Comparison of ENCODE assay signal across 8 mouse cellular contexts in genomic region chr5:135713441-135714218, GRCm38 (mm10). TPM values are rescaled to one million over a fixed set of nuclear protein-coding genes. Genes with fewer than 3 reads are reported as not detected.
A peak's percentile ranks its signal among the peaks of the same experiment; 100 is the strongest.
DNase-seq lines count a peak whose midpoint lies in the region; ATAC-seq and TF ChIP-seq lines count a peak whose summit lies in the region.

No protein-coding gene starts in this region.

- peak overlapping the region; percentile 63; the same call in 1 of the 2 replicates for H3K4me3 ChIP-seq in G1E (ENCODE audit: low read depth, low read length)
- no peak overlapping the region for H3K4me3 ChIP-seq in layer of hippocampus, adult 2 months
- no peak overlapping the region for H3K4me3 ChIP-seq in midbrain, embryonic 15.5 days

- H3K9me3 ChIP-seq in G1E (replicated peaks), result no peaks in the 10 kb centered on the region
- no peaks in the 10 kb centered on the region for H3K9me3 ChIP-seq in midbrain, embryonic 15.5 days

- no peaks in the 10 kb centered on the region for H3K27me3 ChIP-seq in G1E (ENCODE audit: insufficient read depth, low read length)
- H3K27me3 ChIP-seq in splenic B cell, adult 2 months (ENCODE audit: control insufficient read depth, insufficient read depth, low read length, poor library complexity, severe bottlenecking), result no peaks in the 10 kb centered on the region
- no peaks in the 10 kb centered on the region for H3K27me3 ChIP-seq in midbrain, embryonic 15.5 days (replicated peaks)

- H3K4me1 ChIP-seq in G1E (ENCODE audit: insufficient read depth, low read depth, low read length), result peaks cover 58% of the 10 kb centered on the region
- H3K4me1 ChIP-seq in midbrain, embryonic 15.5 days, result 0 out of 2 replicates have a peak, but pooled peaks cover 2% of the 10 kb centered on the region

- no peak overlapping the region for H3K9ac ChIP-seq in midbrain, embryonic 15.5 days

- no peak for TF ChIP-seq CTCF in G1E (IDR thresholded peaks at IDR 0.05; ENCODE audit: low read depth, low read length)
- no peak for TF ChIP-seq CTCF in layer of hippocampus, adult 2 months (conservative IDR thresholded peaks at IDR 0.05)

- peak; percentile 96 for ATAC-seq in G1E (ENCODE audit: extremely low read depth, insufficient number of reproducible peaks, low FRiP score, poor library complexity, severe bottlenecking)
- peak; percentile 59 for ATAC-seq in erythroblast, adult 5-6 weeks (replicated peaks; ENCODE audit: low FRiP score, poor library complexity, severe bottlenecking)
- ATAC-seq in hematopoietic stem cell, adult 5-6 weeks (replicated peaks in 1 of 2; ENCODE audit: insufficient read depth in 1 of 2, low FRiP score in 2 of 2, low TSS enrichment in 1 of 2, low read depth in 1 of 2, poor library complexity in 2 of 2, severe bottlenecking in 2 of 2), result peak; percentile 94 to 96
- ATAC-seq in midbrain, embryonic 15.5 days (replicated peaks), result no peak

- 81% methylated on average over 16 of the region's 16 CpGs for WGBS in midbrain, embryonic 15.5 days

- no peak overlapping the region for H3K4me2 ChIP-seq in midbrain, embryonic 15.5 days

- DNase-seq in G1E (ENCODE audit: low spot score), result peak; percentile 96
- DNase-seq in adrenal gland, adult 2 months, result peak; percentile 90
- peak in 1 of 2 experiments; percentile 50 for DNase-seq in layer of hippocampus, adult 2 months (ENCODE audit: low spot score in 2 of 2)
- DNase-seq in lung, postnatal 14 days, result peak; percentile 79
- DNase-seq in splenic B cell, adult 2 months (ENCODE audit: low read depth, low spot score), result peak; percentile 65

- H3K36me3 ChIP-seq in G1E (replicated peaks), result peaks cover 77% of the 10 kb centered on the region
- H3K36me3 ChIP-seq in splenic B cell, adult 2 months (ENCODE audit: control insufficient read depth, insufficient read depth, low read length, poor library complexity, severe bottlenecking), result no peaks in the 10 kb centered on the region; the same call in none of the 2 replicates
- peaks cover 5% of the 10 kb centered on the region; the same call in 1 of the 2 replicates for H3K36me3 ChIP-seq in midbrain, embryonic 15.5 days (replicated peaks)

- H3K27ac ChIP-seq in layer of hippocampus, adult 2 months, result peak overlapping the region; percentile 78
- no peak overlapping the region for H3K27ac ChIP-seq in midbrain, embryonic 15.5 days

RNA-seq across cellular contexts. Expression of gene Tmem120a, which starts 30.6 kb away (rescaled TPM):
- total RNA-seq in G1E (2014; fragmentation: Nextera tagmentation) (8.5 and 17.8 TPM in 2 replicates), G1E (2017) (17.3 and 18.0 TPM in 2 replicates)
- polyA plus RNA-seq in G1E (2012), result 13.3 and 14.2 TPM in 2 replicates
- total RNA-seq in adrenal gland, adult 2 months (2021), result 10 to 100 TPM; 40.8 to 80.5 TPM
- 60.0 and 87.2 TPM in 2 replicates for polyA plus RNA-seq in adrenal gland, adult 2 months (2012; rRNA removed)
- total RNA-seq in erythroblast, adult 5-6 weeks (2015; ENCODE audit: low replicate concordance), result 0.58 and 5.4 TPM in 2 replicates
- 6.0 and 8.7 TPM in 2 replicates for total RNA-seq in erythroblast, adult 5-6 weeks (2017; ENCODE audit: low replicate concordance)
- 7.7 and 11.5 TPM in 2 replicates for total RNA-seq in hematopoietic stem cell, adult 5-6 weeks (2017)
- total RNA-seq in layer of hippocampus, adult 2 months (2021), result 10 to 100 TPM; 16.9 to 19.8 TPM
- 82.4 and 85.5 TPM in 2 replicates for polyA plus RNA-seq in midbrain, embryonic 15.5 days (2015; fragmentation: Nextera tagmentation; extraction: Ambion mirVana)

RNA-seq across cellular contexts. Expression of gene Por, which starts 43.8 kb away (rescaled TPM):
- total RNA-seq in G1E (2014; fragmentation: Nextera tagmentation) (26.7 and 38.1 TPM in 2 replicates), G1E (2017) (80.5 and 91.1 TPM in 2 replicates)
- polyA plus RNA-seq in G1E (2012), result 90.4 and 112 TPM in 2 replicates
- total RNA-seq in adrenal gland, adult 2 months (2021), result 100 to 1,000 TPM; 265 to 364 TPM
- polyA plus RNA-seq in adrenal gland, adult 2 months (2012; rRNA removed), result 371 and 563 TPM in 2 replicates
- total RNA-seq in erythroblast, adult 5-6 weeks (2015; ENCODE audit: low replicate concordance), result 8.8 and 9.0 TPM in 2 replicates
- 9.9 and 14.5 TPM in 2 replicates for total RNA-seq in erythroblast, adult 5-6 weeks (2017; ENCODE audit: low replicate concordance)
- 75.9 and 96.4 TPM in 2 replicates for total RNA-seq in hematopoietic stem cell, adult 5-6 weeks (2017)
- 100 to 1,000 TPM; 103 to 112 TPM for total RNA-seq in layer of hippocampus, adult 2 months (2021)
- 117 and 126 TPM in 2 replicates for polyA plus RNA-seq in midbrain, embryonic 15.5 days (2015; fragmentation: Nextera tagmentation; extraction: Ambion mirVana)
